Mouse (Mus musculus): ENCODE measurements around the gene Fam120b.

Fam120b gene

GRCm38 (mm10) chr17:15375701-15376493 lies 20.1 kb upstream of the Fam120b start:
- peak; percentile 78; the same call in 1 of the 2 replicates for TF ChIP-seq GATA4 (IDR thresholded peaks at IDR 0.05; ENCODE audit: insufficient replicate concordance, low read length)

DNA sequence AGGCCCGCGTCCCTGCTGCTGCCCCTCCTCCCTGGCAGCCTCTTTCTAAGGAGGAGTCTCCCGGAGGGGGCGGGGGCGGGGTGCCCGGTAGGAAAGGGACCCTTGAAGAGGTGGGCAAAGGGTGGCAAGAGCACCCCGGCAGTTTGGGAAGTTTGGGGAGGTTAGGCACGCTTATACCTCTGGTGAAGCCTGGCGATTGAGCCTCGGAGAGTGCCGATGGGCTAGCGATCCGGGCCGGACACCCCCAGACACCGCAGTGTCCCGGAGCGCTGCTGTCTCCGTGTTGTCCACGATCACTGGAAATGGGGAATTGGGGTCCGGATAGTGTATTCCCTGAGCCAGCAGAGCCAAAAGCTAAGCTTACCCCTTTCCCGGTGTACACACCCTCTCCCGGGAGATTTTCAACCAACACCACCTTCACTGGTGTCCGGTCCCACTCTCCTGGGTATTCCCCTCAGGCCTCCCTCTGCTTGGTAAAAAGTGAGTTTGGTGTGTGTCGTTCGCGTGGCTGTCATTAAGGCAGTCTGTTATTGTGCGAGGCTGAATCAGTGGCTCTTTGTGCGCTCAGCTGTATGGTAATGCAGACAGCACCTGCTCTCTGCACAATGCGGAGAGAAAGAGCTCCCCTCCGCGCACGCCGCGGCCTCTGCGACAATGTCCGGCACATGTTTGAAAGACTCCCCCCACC lies 19.4 kb upstream of the Fam120b start, which contains the start of gene Dll1:
Dll1 (minus strand) TSS at position 379 of the 688 bp plus-strand sequence.
- TF ChIP-seq GATA4 (IDR thresholded peaks at IDR 0.05; ENCODE audit: insufficient replicate concordance, low read length): no peak

- TF ChIP-seq GATA4 (IDR thresholded peaks at IDR 0.05; ENCODE audit: insufficient replicate concordance, low read length): no peak
Observed at GRCm38 (mm10) chr17:15377901-15378300, 18.1 kb upstream of the Fam120b start.

- TF ChIP-seq GATA4 (IDR thresholded peaks at IDR 0.05; ENCODE audit: insufficient replicate concordance, low read length): no peak
Observed at GRCm38 (mm10) chr17:15378413-15379109, 17.4 kb upstream of the Fam120b start.

DNA sequence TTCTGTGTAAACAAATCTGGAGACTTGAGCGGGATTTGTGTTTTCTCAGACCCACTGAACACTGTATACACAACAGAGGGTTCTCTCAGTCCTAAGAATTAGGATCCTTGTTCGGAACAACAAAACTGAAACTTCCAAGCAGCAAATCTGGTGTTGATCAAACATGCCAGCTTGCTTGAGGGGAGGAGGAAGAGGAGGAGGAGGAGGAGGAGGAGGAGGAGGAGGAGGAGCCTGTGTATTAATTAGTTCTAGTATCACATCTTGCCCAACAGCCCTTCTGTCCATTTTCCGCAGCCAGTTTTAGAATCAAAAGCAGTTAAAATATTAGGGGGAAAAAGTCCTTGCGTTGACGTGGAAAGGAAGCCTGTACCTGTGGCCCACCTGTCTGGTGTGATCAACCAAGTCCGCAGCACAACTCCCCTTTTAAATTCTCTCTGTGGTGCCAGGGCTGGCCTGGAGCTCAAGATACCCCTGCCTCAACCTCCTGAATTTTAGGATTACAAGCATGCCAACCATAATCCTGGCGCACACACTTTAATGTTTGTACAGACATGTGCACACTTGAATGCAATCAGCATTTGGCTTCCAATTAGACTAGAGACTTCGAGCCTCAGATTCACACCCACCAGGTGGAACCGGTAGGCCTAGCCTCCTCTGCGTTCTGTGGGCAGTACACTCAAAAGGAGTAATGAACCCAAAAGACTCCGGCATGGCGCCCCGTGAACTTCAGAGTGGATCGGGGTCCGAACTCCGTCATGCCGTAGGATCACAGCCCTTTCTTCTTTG lies 16.1 kb upstream of the Fam120b start:
- no peak for TF ChIP-seq GATA4 (IDR thresholded peaks at IDR 0.05; ENCODE audit: insufficient replicate concordance, low read length)

GRCm38 (mm10) chr17:15380641-15381051 lies 15.4 kb upstream of the Fam120b start:
- peak; percentile 10; the same call in 1 of the 2 replicates for TF ChIP-seq GATA4 (IDR thresholded peaks at IDR 0.05; ENCODE audit: insufficient replicate concordance, low read length)

GRCm38 (mm10) chr17:15381092-15381860 lies 14.7 kb upstream of the Fam120b start:
- TF ChIP-seq GATA4 (IDR thresholded peaks at IDR 0.05; ENCODE audit: insufficient replicate concordance, low read length): no peak

DNA sequence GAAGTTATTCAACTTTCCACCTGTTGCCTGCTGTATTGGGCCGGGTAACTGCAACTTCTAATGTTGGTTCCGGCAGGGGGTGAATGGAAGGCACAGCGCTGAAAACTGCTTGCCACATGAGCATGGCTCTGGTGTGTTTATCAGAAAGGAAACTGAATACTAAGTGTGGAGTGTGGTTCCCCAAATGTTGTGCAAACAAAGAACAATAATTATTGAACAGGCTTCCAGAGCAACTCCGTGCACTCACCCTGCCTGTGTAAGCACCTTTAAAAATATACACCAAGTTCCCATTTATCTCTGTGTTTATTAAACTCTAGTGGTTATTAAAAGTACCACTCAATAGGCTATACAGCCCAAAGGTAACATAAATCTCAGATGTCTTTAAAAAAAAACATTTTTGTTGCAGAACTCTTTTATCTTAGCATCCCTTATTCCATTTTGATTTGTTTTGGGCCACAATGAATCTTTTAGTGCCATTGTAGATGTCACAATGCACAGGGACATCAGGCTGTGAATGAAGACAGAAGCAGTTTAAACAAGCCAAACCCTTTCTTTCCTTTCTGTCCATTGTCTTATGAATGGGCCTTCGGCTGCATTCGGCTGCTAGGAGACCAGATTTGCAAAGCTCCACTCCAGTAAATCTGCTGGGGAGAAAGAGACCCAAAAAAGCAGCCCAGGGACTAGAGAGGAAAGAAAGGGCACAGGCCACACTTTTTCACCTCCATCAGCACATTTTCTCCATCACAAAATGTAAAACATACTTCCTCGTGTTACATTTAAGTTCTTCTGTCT lies 13.9 kb upstream of the Fam120b start:
- no peak for TF ChIP-seq GATA4 (IDR thresholded peaks at IDR 0.05; ENCODE audit: insufficient replicate concordance, low read length)

GRCm38 (mm10) chr17:15383360-15383759 lies 12.6 kb upstream of the Fam120b start:
- no peak for TF ChIP-seq GATA4 (IDR thresholded peaks at IDR 0.05; ENCODE audit: insufficient replicate concordance, low read length)

DNA sequence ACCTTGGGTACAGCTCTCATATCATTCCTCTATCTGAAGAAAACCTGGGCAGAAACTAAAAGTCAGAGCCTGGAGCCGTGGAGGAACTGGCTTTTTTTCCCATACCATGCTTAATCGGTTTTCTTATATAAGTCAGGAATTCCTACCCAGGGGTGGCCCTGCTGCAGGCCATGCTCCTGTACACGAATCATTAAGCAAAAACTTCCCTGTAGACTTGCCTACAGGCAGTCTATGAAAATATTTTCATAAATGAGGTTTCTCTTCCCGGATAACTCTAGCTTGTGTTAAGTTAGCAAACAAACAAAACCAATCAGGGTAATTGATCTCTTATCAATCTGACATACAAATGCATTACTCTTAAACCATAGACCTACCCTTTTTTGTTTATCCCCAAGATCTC lies 7.1 kb upstream of the Fam120b start:
- TF ChIP-seq GATA4 (IDR thresholded peaks at IDR 0.05; ENCODE audit: insufficient replicate concordance, low read length): no peak

DNA sequence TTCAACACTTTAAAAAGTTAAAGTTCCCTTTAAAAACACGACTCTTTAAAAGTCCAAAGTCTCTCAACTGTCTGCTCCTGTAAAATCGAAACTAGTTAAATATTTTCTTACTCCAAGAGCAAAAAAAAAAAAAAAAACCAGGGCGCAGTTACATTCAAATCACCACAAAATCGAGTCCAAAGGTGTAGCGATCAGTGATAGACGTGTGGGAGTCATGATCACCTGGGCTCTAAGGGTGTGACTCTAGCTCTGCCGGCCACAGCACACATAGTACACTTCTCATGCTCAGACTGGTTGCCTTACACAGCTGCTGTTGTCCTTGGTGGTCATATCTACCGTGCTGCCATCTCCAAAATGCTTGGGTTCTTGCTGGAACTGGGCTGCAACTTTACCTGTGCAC lies 6.6 kb upstream of the Fam120b start:
- no peak for TF ChIP-seq GATA4 (IDR thresholded peaks at IDR 0.05; ENCODE audit: insufficient replicate concordance, low read length)

DNA sequence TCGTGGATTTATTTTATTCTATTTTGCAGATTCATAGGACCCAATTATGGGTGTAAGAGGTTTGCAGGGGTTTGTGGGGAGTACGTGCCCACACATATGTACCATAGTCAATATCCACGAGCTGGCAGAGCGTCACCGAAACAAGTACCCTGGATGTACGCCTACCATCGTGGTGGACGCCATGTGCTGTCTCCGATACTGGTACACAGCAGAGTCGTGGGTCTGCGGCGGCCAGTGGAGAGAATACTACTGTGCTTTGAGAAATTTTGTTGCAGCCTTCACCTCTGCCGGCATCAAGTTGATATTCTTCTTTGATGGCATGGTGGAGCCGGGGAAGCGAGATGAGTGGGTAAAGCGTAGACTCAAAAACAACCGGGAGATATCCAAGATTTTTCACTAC lies 5.7 kb downstream of the Fam120b start:
- TF ChIP-seq GATA4 (IDR thresholded peaks at IDR 0.05; ENCODE audit: insufficient replicate concordance, low read length): no peak

GRCm38 (mm10) chr17:15406576-15406975 lies 10.6 kb downstream of the Fam120b start:
- TF ChIP-seq GATA4 (IDR thresholded peaks at IDR 0.05; ENCODE audit: insufficient replicate concordance, low read length): no peak
